Mouse (Mus musculus): ENCODE measurements at regions not wholly inside any gene's neighbourhood (a gene's known extent, or its start where the extent isn't known, plus 50 kb on each side); places are given as distances from the start of the nearest gene placed in this dataset.
"Not testable (repeated sequence)": the region's sequence is repeated elsewhere in the genome, so short reads cannot be mapped to it uniquely, and the experiment has no call there.

DNA sequence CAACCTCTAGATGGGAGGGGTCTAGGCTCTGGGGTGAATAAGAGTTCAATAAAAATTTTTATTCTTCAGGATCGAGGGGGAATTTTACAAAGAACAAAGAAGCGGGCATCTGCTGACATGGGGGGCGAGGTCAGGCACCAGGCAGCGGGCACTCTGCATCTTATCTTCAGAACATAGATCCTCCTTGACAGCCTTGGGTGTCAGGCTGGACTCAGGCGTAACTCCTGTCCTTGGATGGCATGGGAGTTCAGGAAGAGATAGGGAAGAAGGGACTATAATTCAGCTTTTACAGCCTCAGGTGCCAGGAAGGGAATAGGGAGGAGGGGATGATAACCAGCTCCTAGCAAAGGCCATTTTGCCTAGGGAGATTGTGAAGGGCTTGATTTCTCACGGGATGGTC is 753.1 kb downstream of the Gm10330 start:
- WGBS = 92% methylated on average over 6 of the region's 6 CpGs
- not testable (repeated sequence) for H3K27me3 ChIP-seq (ENCODE audit: control insufficient read depth, insufficient read depth, low read length); H3K4me2 ChIP-seq (ENCODE audit: low read depth, low read length, severe bottlenecking); H3K4me1 ChIP-seq (replicated peaks; ENCODE audit: control insufficient read depth, insufficient read depth, low read length); DNase-seq (ENCODE audit: low spot score); H3K36me3 ChIP-seq (ENCODE audit: control insufficient read depth, insufficient read depth, low read length); H3K9ac ChIP-seq (ENCODE audit: low read length); H3K4me3 ChIP-seq (ENCODE audit: low read depth, low read length); H3K9me3 ChIP-seq (ENCODE audit: control insufficient read depth, low read length); ATAC-seq (replicated peaks; ENCODE audit: low FRiP score); H3K27ac ChIP-seq (ENCODE audit: low read depth, low read length)

DNA sequence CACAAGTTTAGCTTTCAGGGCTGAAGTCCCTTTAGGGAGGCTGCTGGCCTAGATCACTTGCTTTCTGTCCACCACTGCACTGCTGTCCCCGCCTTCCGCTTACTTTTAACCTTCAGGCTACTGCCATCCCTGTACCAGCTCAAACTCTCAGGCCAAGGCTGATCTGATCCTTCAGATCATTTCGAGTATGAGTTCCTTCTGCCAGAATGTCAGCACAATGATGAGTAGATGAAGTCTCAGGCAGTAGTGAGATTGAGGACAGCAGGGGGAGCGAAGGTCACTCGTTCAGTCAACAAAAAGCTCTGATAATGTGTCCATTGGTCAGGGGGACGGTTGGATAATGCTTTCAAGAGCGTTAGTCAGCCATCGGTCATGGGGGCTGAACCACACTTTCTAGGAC is 756.5 kb downstream of the Gm10330 start:
- H3K27me3 ChIP-seq (ENCODE audit: control insufficient read depth, insufficient read depth, low read length); H3K4me2 ChIP-seq (ENCODE audit: low read depth, low read length, severe bottlenecking); H3K36me3 ChIP-seq (ENCODE audit: control insufficient read depth, insufficient read depth, low read length); H3K4me3 ChIP-seq (ENCODE audit: low read depth, low read length); H3K4me1 ChIP-seq (replicated peaks; ENCODE audit: control insufficient read depth, insufficient read depth, low read length); DNase-seq (ENCODE audit: low spot score); H3K27ac ChIP-seq (ENCODE audit: low read depth, low read length); ATAC-seq (replicated peaks; ENCODE audit: low FRiP score); H3K9ac ChIP-seq (ENCODE audit: low read length); H3K9me3 ChIP-seq (ENCODE audit: control insufficient read depth, low read length): not testable (repeated sequence)
- WGBS = 91% methylated on average over 6 of the region's 8 CpGs

DNA sequence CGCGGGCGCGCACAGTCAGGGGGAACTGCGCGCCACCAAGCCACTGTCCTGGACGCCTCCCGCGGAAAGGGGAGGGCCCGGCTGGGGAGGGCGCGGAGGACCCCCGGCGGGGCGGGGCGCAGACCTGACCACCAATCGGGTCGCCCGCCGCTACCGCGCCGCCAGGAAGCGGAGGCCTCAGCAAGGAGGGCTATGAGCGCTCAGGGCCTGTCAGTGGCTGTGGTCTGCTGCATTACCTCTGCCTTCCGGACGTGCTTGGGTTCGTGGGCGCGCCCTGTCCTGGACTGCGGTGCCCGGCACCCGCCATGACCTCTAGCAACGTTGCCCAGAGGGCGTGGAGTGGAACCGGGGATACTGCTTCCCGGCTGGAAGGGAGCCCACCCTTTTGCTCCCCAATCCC is 769.9 kb downstream of the Gm10330 start:
- not testable (repeated sequence) for H3K9me3 ChIP-seq (ENCODE audit: control insufficient read depth, low read length); H3K9ac ChIP-seq (ENCODE audit: low read length); H3K27ac ChIP-seq (ENCODE audit: low read depth, low read length); H3K36me3 ChIP-seq (ENCODE audit: control insufficient read depth, insufficient read depth, low read length); H3K4me1 ChIP-seq (replicated peaks; ENCODE audit: control insufficient read depth, insufficient read depth, low read length); ATAC-seq (replicated peaks; ENCODE audit: low FRiP score); H3K27me3 ChIP-seq (ENCODE audit: control insufficient read depth, insufficient read depth, low read length)
- 1% methylated on average over 21 of the region's 37 CpGs for WGBS
- Histone ChIP-seq H3K4me3 (ENCODE audit: low read depth, low read length) (peak overlapping the region; percentile 33), H3K4me2 (ENCODE audit: low read depth, low read length, severe bottlenecking) (peak overlapping the region; percentile 24; the same call in 1 of the 2 replicates)
- DNase-seq (ENCODE audit: low spot score) = peak; percentile 78

DNA sequence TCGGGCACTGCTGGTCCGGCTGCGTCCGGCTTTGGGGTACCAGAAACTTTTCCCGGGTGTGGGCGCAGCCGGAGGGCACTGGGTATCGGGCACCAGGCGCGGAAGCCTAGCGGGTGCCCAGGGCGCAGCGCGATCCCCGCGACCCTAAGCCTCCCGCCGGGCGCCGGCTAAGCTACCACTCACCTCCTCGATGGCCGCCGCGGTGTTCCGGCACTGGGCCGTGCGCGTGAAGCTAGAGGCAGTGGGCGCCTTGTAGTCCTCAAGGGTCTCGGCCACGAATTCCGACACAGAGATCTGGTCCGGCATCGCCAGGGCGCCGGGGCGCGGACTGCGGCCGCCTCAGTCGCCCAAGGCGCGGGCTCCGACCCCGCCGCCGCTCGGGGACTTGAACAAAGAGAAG is 770.4 kb downstream of the Gm10330 start:
- peak; percentile 49 for DNase-seq (ENCODE audit: low spot score)
- H3K27me3 ChIP-seq (ENCODE audit: control insufficient read depth, insufficient read depth, low read length); H3K9me3 ChIP-seq (ENCODE audit: control insufficient read depth, low read length); H3K36me3 ChIP-seq (ENCODE audit: control insufficient read depth, insufficient read depth, low read length); H3K27ac ChIP-seq (ENCODE audit: low read depth, low read length); ATAC-seq (replicated peaks; ENCODE audit: low FRiP score); H3K4me1 ChIP-seq (replicated peaks; ENCODE audit: control insufficient read depth, insufficient read depth, low read length): not testable (repeated sequence)
- H3K4me2 ChIP-seq (ENCODE audit: low read depth, low read length, severe bottlenecking) = 0 out of 2 replicates have a peak overlapping the region, but pooled peaks have one; percentile 27
- peak overlapping the region; percentile 39; the same call in 1 of the 2 replicates for H3K9ac ChIP-seq (ENCODE audit: low read length)
- H3K4me3 ChIP-seq (ENCODE audit: low read depth, low read length) = peak overlapping the region; percentile 33
- WGBS = no CpG with 5 or more reads among the region's 48 CpGs
